Mouse (Mus musculus): ENCODE measurements around the gene R3hdm4. TPM values are rescaled to one million over a fixed set of nuclear protein-coding genes. Genes with fewer than 3 reads are reported as not detected.
"Not testable (repeated sequence)": the region's sequence is repeated elsewhere in the genome, so short reads cannot be mapped to it uniquely, and the experiment has no call there.

Gene R3hdm4
- polyA plus RNA-seq (2015; fragmentation: Nextera tagmentation; extraction: Ambion mirVana), result 179 and 181 TPM in 2 replicates

DNA sequence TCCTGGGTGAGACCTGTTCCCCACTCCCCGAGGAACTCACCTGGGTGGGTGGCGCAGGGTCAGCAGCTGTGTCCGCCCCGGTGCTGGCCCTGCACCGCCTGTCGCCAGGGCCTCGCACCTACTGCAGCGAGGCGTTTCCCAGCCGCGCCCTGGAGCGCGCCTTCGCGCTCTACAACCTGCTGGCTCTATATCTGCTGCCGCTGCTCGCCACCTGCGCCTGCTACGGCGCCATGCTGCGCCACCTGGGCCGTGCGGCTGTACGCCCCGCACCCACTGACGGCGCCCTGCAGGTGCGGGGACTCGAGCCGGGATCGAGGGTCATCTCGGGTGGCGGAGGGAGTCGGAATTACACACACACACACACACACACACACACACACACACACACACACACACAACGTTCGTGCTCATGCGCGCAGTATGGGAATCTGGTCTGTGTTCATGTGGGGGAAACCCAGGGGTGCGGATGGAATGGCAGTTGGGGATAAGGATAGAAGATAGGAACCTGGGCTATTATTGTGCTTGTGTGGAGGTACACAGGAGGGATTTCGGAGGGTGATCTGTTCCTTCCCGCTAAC, at the start of gene R3hdm4:
TSS of gene R3hdm4 (minus strand) at position 251 of the 578 bp plus-strand sequence.
- H3K4me1 ChIP-seq, result peaks cover 54% of the 10 kb centered on the region
- peaks cover 63% of the 10 kb centered on the region for H3K27me3 ChIP-seq
- no peak within 1 kb of the TSS for H3K27ac ChIP-seq (replicated peaks)
- H3K36me3 ChIP-seq, result no peaks in the 10 kb centered on the region
- peak within 1 kb of the TSS; percentile 25 for H3K4me3 ChIP-seq (replicated peaks)
- no peaks in the 10 kb centered on the region for H3K9me3 ChIP-seq (replicated peaks)
- ATAC-seq (ENCODE audit: insufficient number of reproducible peaks, low FRiP score, low TSS enrichment, low read depth), result no peak
- H3K4me2 ChIP-seq (replicated peaks), result peak within 1 kb of the TSS; percentile 46
- WGBS, result 5% methylated on average over 41 of the region's 41 CpGs
- H3K9ac ChIP-seq, result no peak within 1 kb of the TSS

DNA sequence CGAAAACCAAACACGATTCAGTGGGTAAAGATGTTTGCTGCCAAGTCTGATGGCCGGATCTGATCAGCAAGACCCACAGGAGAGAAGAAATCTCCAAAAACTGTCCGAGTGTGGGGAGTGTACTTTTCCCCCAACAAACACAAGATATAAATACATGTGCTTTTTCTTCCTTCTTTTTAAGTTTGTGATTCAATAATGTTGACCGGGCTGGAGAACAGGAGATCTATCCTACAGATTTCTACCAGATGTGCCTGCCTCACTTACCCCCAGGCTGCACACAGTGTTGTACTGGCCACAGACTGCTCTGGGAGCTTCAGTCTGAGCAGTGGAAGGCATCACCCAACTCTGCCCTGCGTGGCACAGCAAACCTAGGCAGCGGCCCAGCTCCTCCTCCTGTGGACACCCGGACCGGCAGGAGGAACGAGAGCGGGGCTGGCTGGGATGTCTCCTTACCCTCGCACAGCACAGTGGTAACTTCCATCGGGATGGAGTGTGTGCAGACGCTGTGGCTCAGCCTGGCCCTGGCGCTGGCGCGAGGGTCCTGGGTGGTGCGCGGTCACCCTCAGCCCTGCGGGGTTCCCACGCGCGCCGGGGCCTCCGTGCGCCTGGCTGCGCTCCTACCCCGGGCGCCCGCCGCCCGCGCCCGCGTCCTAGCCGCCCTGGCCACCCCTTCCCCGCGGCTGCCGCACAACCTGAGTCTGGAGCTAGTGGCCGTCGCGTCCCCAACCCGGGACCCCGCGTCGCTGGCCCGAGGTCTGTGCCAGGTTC, 49.6 kb upstream of the R3hdm4 start, which contains the start of gene Grin3b:
TSS of gene Grin3b (plus strand) at position 301 of the 768 bp plus-strand sequence.
- no peaks in the 10 kb centered on the region for H3K9me3 ChIP-seq (replicated peaks)
- WGBS, result 3% methylated on average over 47 of the region's 47 CpGs
- H3K27ac ChIP-seq (replicated peaks), result no peak within 1 kb of the TSS; the same call in 1 of the 2 replicates
- no peaks in the 10 kb centered on the region for H3K27me3 ChIP-seq
- ATAC-seq (ENCODE audit: insufficient number of reproducible peaks, low FRiP score, low TSS enrichment, low read depth), result no peak
- peak within 1 kb of the TSS; percentile 54 for H3K4me3 ChIP-seq (replicated peaks)
- H3K36me3 ChIP-seq, result peaks cover 40% of the 10 kb centered on the region
- peak within 1 kb of the TSS; percentile 54 for H3K9ac ChIP-seq
- H3K4me1 ChIP-seq, result peaks cover 19% of the 10 kb centered on the region
- peak within 1 kb of the TSS; percentile 98 for H3K4me2 ChIP-seq (replicated peaks)

DNA sequence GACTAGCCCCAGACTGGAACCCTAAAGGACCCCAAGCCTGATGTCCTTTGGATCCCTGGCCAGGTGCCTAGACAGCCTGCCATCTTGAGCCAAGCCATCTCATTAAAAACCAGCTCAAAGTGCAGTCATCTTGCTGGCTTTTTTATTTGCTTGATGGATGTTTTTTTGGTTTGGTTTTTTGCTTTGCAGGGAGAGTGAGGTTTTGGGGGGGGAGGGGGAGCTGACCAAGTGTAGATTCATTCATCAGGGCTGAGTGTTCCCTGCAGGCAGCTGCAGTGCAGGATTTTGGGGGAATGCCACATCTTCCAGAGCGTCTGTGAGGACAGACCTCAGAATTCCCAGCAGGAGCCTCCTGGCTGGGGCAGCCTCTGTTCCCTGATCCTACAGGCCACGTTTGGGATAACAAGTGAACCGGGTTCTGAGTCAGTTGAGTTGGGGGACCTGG, 48.1 kb upstream of the R3hdm4 start:
- Histone ChIP-seq H3K36me3 (peaks cover 42% of the 10 kb centered on the region), H3K4me2 (replicated peaks) (no peak overlapping the region), H3K4me3 (replicated peaks) (no peak overlapping the region), H3K27me3 (no peaks in the 10 kb centered on the region), H3K27ac (replicated peaks) (no peak overlapping the region), H3K9ac (no peak overlapping the region), H3K9me3 (replicated peaks) (no peaks in the 10 kb centered on the region), H3K4me1 (peaks cover 19% of the 10 kb centered on the region)
- 17% methylated on average over 3 of the region's 3 CpGs for WGBS
- ATAC-seq (ENCODE audit: insufficient number of reproducible peaks, low FRiP score, low TSS enrichment, low read depth), result no peak

DNA sequence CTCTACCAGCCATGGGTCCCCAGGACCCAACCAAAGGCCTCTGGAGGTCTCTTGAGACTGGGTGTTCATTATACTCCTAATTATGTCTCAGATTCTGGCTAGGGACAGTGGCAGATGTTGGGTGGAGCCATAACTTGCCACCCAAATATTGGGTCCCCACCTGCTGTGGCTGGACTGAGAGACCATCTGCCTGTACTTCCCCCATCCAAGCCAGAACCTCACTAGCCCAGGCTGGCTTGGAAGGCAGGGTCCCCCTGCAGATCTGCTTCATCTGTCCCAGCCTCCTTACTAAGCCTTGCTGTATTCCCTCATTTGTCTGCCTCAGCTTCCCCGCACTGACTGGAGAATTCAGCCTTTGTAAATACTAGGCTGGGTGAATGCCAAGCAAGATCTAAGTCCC, 47.2 kb upstream of the R3hdm4 start:
- Histone ChIP-seq H3K4me1 (peaks cover 19% of the 10 kb centered on the region), H3K27ac (replicated peaks) (no peak overlapping the region), H3K27me3 (no peaks in the 10 kb centered on the region), H3K4me2 (replicated peaks) (no peak overlapping the region), H3K4me3 (replicated peaks) (no peak overlapping the region), H3K9ac (no peak overlapping the region), H3K9me3 (replicated peaks) (no peaks in the 10 kb centered on the region), H3K36me3 (peaks cover 49% of the 10 kb centered on the region)
- 84% methylated on average over 1 of the region's 1 CpGs for WGBS
- ATAC-seq (ENCODE audit: insufficient number of reproducible peaks, low FRiP score, low TSS enrichment, low read depth), result no peak

DNA sequence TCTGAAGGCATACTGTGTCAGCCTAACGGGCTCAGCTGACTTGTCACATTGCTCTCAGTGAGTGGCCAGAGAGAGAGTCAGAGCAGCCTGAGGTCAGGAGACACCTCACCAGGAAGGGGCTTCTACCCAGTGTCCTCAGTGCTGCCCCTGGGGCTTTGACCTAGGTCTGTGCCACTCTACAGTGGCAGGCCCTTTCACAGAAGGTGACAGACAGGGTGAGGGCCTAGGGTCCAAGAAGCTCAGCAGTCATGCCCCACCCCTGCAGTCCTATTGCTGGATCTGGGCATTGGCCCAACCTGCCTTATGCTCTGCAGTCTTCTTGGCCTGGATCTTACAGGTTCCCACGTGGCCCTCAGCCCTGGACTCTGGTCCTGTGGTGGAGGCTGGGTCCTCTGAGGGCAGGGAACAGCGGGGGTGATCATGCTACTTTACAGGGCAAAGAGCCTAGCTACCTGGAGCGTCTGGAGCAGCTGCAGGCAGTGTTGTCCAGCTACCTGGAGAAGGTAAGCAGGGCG, 45.9 kb upstream of the R3hdm4 start:
- 90% methylated on average over 5 of the region's 5 CpGs for WGBS
- H3K36me3 ChIP-seq, result peaks cover 60% of the 10 kb centered on the region

DNA sequence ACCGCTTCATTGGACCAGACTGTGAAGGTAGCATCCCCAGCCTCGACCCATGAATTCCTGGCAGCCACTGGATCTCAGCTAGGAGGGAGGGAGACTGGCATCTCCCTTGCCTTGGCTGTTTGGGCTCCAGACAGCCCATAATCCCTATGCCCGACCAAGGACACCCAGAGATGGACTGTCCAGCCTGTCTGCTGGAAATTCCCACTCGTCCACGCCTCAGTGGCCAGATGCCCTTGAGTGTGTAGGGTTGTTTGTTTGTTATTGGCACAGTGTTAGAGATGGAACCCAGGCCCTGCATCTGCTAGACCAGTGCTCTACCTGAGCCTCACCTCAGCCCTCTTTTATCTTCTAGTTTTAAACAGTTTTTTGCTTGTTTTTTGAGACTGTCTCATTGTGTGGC, 44.3 kb upstream of the R3hdm4 start:
- no peak for ATAC-seq (ENCODE audit: insufficient number of reproducible peaks, low FRiP score, low TSS enrichment, low read depth)
- Histone ChIP-seq H3K4me1 (peaks cover 17% of the 10 kb centered on the region), H3K4me3 (replicated peaks) (no peak overlapping the region), H3K4me2 (replicated peaks) (no peak overlapping the region), H3K27me3 (no peaks in the 10 kb centered on the region), H3K36me3 (peaks cover 60% of the 10 kb centered on the region), H3K9me3 (replicated peaks) (no peaks in the 10 kb centered on the region), H3K9ac (no peak overlapping the region), H3K27ac (replicated peaks) (no peak overlapping the region)
- WGBS, result 82% methylated on average over 5 of the region's 5 CpGs

More for the DNA sequence above, 45.9 kb upstream of the R3hdm4 start:
- no peak for ATAC-seq (ENCODE audit: insufficient number of reproducible peaks, low FRiP score, low TSS enrichment, low read depth)
- Histone ChIP-seq H3K9me3 (replicated peaks) (no peaks in the 10 kb centered on the region), H3K27ac (replicated peaks) (no peak overlapping the region), H3K4me2 (replicated peaks) (no peak overlapping the region), H3K27me3 (no peaks in the 10 kb centered on the region), H3K4me1 (peaks cover 19% of the 10 kb centered on the region), H3K4me3 (replicated peaks) (no peak overlapping the region), H3K9ac (no peak overlapping the region)

DNA sequence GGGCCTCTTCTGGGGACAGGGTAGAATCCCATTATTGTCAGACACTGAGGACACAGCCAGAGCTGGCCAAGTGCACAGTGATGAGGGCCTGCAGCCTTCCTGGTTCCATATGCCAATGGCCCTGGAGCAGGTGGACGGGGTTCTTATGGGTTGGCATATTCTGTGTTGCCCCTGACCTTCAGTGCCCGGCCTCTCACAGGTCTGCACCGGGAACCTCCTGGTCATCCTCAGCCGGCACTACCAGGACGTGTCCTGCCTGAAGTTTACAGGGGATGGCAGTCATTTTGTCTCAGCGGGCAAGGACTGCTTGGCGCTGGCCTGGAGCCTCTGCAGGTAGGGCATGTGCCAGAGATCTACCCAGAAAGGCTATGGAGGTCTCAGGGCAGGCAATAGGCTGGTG, 43.7 kb upstream of the R3hdm4 start:
- Histone ChIP-seq H3K27me3 (no peaks in the 10 kb centered on the region), H3K36me3 (peaks cover 60% of the 10 kb centered on the region), H3K4me2 (replicated peaks) (no peak overlapping the region), H3K4me1 (peaks cover 16% of the 10 kb centered on the region), H3K9me3 (replicated peaks) (no peaks in the 10 kb centered on the region), H3K9ac (no peak overlapping the region), H3K27ac (replicated peaks) (no peak overlapping the region), H3K4me3 (replicated peaks) (no peak overlapping the region)
- no peak for ATAC-seq (ENCODE audit: insufficient number of reproducible peaks, low FRiP score, low TSS enrichment, low read depth)
- 97% methylated on average over 7 of the region's 7 CpGs for WGBS

DNA sequence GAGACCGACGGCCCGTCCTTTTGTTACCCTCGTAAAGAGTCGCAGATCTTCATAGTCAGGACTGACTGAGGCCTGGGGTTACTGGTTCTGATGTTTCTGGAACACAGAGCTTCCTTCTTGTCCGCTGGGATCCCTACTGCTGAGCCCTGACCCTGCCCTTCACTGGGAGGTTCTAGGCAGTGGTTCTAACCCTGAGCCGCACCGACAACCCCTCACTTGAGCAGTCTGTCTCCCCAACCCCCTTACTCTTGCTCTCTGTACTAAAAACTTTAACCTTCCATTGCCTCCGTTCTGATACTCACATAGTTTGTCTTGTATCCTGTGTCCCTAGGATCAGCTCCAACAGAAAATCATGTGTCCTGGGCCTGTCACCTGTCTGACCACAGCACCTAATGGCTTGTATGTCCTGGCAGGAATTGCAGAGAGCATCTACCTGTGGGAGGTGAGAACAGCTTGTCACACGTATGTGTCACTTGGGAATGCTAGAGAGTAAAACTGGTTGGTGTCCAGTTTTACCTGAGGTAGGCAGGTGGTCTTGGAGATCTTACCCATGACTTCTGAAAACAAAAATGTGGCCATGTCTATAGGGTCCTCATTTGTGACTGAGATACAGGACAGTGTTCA, 39.8 kb upstream of the R3hdm4 start:
- no peak overlapping the region for H3K27ac ChIP-seq (replicated peaks)
- H3K27me3 ChIP-seq, result no peaks in the 10 kb centered on the region
- peak overlapping the region; percentile 100 for H3K4me3 ChIP-seq (replicated peaks)
- 11% methylated on average over 10 of the region's 10 CpGs for WGBS
- no peaks in the 10 kb centered on the region for H3K9me3 ChIP-seq (replicated peaks)
- H3K9ac ChIP-seq, result peak overlapping the region; percentile 84
- H3K36me3 ChIP-seq, result peaks cover 37% of the 10 kb centered on the region
- H3K4me2 ChIP-seq (replicated peaks), result peak overlapping the region; percentile 76
- no peak for ATAC-seq (ENCODE audit: insufficient number of reproducible peaks, low FRiP score, low TSS enrichment, low read depth)
- H3K4me1 ChIP-seq, result peaks cover 14% of the 10 kb centered on the region

DNA sequence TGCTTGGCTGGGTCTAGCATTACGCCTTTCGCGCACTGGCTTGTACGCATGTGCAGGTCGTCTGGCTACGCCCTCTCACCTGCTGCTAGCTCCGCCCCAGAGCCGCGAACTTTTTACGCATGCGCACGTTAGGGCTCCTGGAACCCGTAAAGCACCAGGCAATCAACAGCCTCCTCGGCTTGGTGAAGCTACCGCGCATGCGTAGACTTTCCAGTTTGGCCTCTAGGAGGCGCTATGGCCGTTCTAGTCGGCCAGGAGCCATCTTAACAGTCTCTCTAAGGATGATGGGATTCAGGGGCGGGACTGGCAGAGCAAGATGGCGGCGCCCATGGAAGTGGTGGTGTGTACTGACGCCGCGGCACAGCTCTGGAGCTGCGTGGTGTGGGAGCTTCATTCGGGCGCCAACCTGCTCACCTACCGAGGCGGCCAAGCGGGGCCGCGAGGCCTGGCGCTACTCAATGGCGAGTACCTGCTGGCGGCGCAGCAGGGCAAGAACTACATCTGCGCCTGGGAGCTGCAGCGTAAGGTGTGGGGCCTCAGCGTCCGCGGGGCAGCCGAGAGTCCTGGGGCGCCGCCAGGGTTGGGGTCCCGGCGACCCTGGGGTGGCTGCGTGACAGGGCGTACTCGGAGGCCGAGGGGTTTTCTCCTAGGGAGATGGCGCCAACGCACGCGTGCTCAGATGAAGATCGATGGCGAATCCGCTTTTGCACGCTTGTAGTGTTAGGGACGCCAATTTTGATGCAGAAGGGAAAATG, 39.0 kb upstream of the R3hdm4 start, which contains the start of gene Wdr18:
TSS of gene Wdr18 (plus strand) at position 306 of the 755 bp plus-strand sequence.
- Histone ChIP-seq H3K4me1 (peaks cover 14% of the 10 kb centered on the region), H3K27ac (replicated peaks) (peak within 1 kb of the TSS; percentile 77), H3K4me3 (replicated peaks) (peak within 1 kb of the TSS; percentile 100), H3K36me3 (peaks cover 30% of the 10 kb centered on the region), H3K27me3 (no peaks in the 10 kb centered on the region), H3K9ac (peak within 1 kb of the TSS; percentile 84), H3K4me2 (replicated peaks) (peak within 1 kb of the TSS; percentile 76), H3K9me3 (replicated peaks) (no peaks in the 10 kb centered on the region)
- under 1% methylated on average over 61 of the region's 61 CpGs for WGBS
- ATAC-seq (ENCODE audit: insufficient number of reproducible peaks, low FRiP score, low TSS enrichment, low read depth), result peak; percentile 96

DNA sequence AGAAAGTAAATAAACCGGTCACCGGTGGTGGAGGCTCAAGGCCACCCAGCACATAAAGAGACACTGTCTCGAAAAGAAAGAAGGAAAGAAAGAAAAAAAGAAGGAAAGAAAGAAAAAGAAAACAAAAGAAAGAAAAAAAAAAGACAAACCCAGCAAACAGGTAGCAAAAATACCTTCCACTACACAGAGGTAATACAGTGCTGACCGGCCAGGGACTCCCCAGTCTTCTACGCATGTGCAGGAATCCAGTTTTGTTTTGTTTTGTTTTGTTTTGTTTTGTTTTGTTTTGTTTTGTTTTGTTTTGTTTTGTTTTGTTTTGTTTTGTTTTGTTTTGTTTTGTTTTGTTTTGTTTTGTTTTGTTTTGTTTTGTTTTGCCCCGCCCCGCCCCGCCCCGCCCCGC, 38.4 kb upstream of the R3hdm4 start:
- ATAC-seq (ENCODE audit: insufficient number of reproducible peaks, low FRiP score, low TSS enrichment, low read depth); H3K27me3 ChIP-seq; H3K9me3 ChIP-seq (replicated peaks); H3K9ac ChIP-seq; H3K27ac ChIP-seq (replicated peaks): not testable (repeated sequence)
- peaks cover 24% of the 10 kb centered on the region for H3K36me3 ChIP-seq
- H3K4me1 ChIP-seq, result peaks cover 14% of the 10 kb centered on the region
- peak overlapping the region; percentile 100 for H3K4me3 ChIP-seq (replicated peaks)
- WGBS, result 33% methylated on average over 10 of the region's 10 CpGs
- peak overlapping the region; percentile 76 for H3K4me2 ChIP-seq (replicated peaks)

All from embryonic facial prominence, embryonic 15.5 days (tissue).